Mouse (Mus musculus): ENCODE data around the gene Ptpn20.
A peak's percentile ranks its signal among the peaks of the same experiment; 100 is the strongest.

The Ptpn20 gene

GRCm38 (mm10) chr14:33588951-33589350 lies at the start of gene Ptpn20:
Gene Ptpn20 (plus strand): TSS chr14:33589207.
- peak in 1 of 2 experiments; percentile 22 for DNase-seq (ENCODE audit: low spot score in 2 of 2)

GRCm38 (mm10) chr14:33539559-33540167 lies 49.3 kb upstream of the Ptpn20 start:
- DNase-seq (ENCODE audit: low spot score in 2 of 2) = no peak

- DNase-seq (ENCODE audit: low spot score in 2 of 2) = no peak
Measured at GRCm38 (mm10) chr14:33545565-33546143, 43.4 kb upstream of the Ptpn20 start.

GRCm38 (mm10) chr14:33548650-33549049 lies 40.4 kb upstream of the Ptpn20 start:
- no peak for DNase-seq (ENCODE audit: low spot score in 2 of 2)

GRCm38 (mm10) chr14:33549856-33550255 lies 39.2 kb upstream of the Ptpn20 start:
- DNase-seq (ENCODE audit: low spot score in 2 of 2) = no peak

- DNase-seq (ENCODE audit: low spot score in 2 of 2) = no peak
Measured at GRCm38 (mm10) chr14:33570737-33571136, 18.3 kb upstream of the Ptpn20 start.

- no peak for DNase-seq (ENCODE audit: low spot score in 2 of 2)
Measured at GRCm38 (mm10) chr14:33573643-33574042, 15.4 kb upstream of the Ptpn20 start.

GRCm38 (mm10) chr14:33579771-33580484 lies 9.1 kb upstream of the Ptpn20 start:
- DNase-seq (ENCODE audit: low spot score in 2 of 2) = no peak

GRCm38 (mm10) chr14:33598376-33599130 lies 9.5 kb downstream of the Ptpn20 start:
- no peak for DNase-seq (ENCODE audit: low spot score in 2 of 2)

- no peak for DNase-seq (ENCODE audit: low spot score in 2 of 2)
Measured at GRCm38 (mm10) chr14:33607431-33607830, 18.4 kb downstream of the Ptpn20 start.

GRCm38 (mm10) chr14:33625036-33625435 lies 36.0 kb downstream of the Ptpn20 start:
- DNase-seq (ENCODE audit: low spot score in 2 of 2) = no peak

GRCm38 (mm10) chr14:33632790-33633372 lies 43.9 kb downstream of the Ptpn20 start:
- DNase-seq (ENCODE audit: low spot score in 2 of 2) = no peak

- no peak for DNase-seq (ENCODE audit: low spot score in 2 of 2)
Measured at GRCm38 (mm10) chr14:33634354-33634753, 45.3 kb downstream of the Ptpn20 start.

- DNase-seq (ENCODE audit: low spot score in 2 of 2) = no peak
Measured at GRCm38 (mm10) chr14:33634774-33635173, 45.8 kb downstream of the Ptpn20 start.

GRCm38 (mm10) chr14:33639357-33639756 lies 50.4 kb downstream of the Ptpn20 start:
- no peak for DNase-seq (ENCODE audit: low spot score in 2 of 2)

GRCm38 (mm10) chr14:33650721-33651120 lies 61.7 kb downstream of the Ptpn20 start:
- DNase-seq (ENCODE audit: low spot score in 2 of 2) = no peak

GRCm38 (mm10) chr14:33657471-33657901 lies 68.5 kb downstream of the Ptpn20 start:
- DNase-seq (ENCODE audit: low spot score in 2 of 2) = no peak

GRCm38 (mm10) chr14:33658331-33658730 lies 69.3 kb downstream of the Ptpn20 start:
- DNase-seq (ENCODE audit: low spot score in 2 of 2) = no peak

- DNase-seq (ENCODE audit: low spot score in 2 of 2) = no peak
Measured at GRCm38 (mm10) chr14:33662080-33662479, 73.1 kb downstream of the Ptpn20 start.

- no peak for DNase-seq (ENCODE audit: low spot score in 2 of 2)
Measured at GRCm38 (mm10) chr14:33666301-33666700, 77.3 kb downstream of the Ptpn20 start.

- DNase-seq (ENCODE audit: low spot score in 2 of 2) = no peak
Measured at GRCm38 (mm10) chr14:33669891-33670290, 80.9 kb downstream of the Ptpn20 start.
